In the genomic region with DNA sequence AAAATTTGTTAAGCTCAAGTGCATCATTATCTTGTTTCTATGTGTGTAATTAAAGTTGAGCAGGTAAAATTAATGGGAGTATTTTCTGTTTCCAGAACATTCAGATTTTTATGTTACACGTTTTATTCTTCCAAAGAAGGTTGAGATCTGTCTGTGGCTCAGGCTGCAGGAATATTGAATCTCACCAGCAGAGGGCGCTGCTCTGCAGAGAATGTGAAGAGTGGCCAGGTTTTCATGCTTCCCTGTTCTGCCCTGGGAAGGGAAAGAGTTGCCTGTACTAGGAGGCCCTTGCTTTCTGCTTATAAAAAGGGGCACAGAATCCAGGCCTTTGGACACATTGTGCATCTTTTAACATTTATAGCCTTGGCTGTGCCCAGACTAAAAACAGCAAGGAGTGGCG, we compare ENCODE assay signal across 8 mouse cellular contexts.
DNase-seq lines count a peak whose midpoint lies in the region; ATAC-seq lines count a peak whose summit lies in the region.

No protein-coding gene starts in this region.

- no peaks in the 10 kb centered on the region for H3K27me3 ChIP-seq in liver, embryonic 11.5 days (replicated peaks; ENCODE audit: control insufficient read depth, insufficient read depth, low read length)

- no peak for ATAC-seq in liver, embryonic 11.5 days (replicated peaks; ENCODE audit: low FRiP score)

- no peak overlapping the region for H3K4me2 ChIP-seq in liver, embryonic 11.5 days

- 38% methylated on average over 3 of the region's 3 CpGs for WGBS in liver, embryonic 11.5 days

- H3K4me3 ChIP-seq in liver, embryonic 11.5 days (ENCODE audit: low read depth, low read length), result no peak overlapping the region

- H3K36me3 ChIP-seq in liver, embryonic 11.5 days (ENCODE audit: control insufficient read depth, insufficient read depth, low read length), result no peaks in the 10 kb centered on the region; the same call in none of the 2 replicates

- H3K9ac ChIP-seq in liver, embryonic 11.5 days (ENCODE audit: low read depth, low read length), result no peak overlapping the region

- no peaks in the 10 kb centered on the region for H3K4me1 ChIP-seq in liver, embryonic 11.5 days (replicated peaks; ENCODE audit: control insufficient read depth, insufficient read depth, low read length)

- intact Hi-C loops in gastrocnemius, postnatal 14 days (cut with DNase I; ENCODE audit: low total_unique reads), result loop anchor here (2.0 kb wide), 1 partner anchor 151 kb away; no protein-coding TSS in a partner anchor

- H3K9me3 ChIP-seq in liver, embryonic 11.5 days (ENCODE audit: control insufficient read depth, low read length), result no peaks in the 10 kb centered on the region

- no peak overlapping the region for H3K27ac ChIP-seq in liver, embryonic 11.5 days (ENCODE audit: low read depth, low read length)

- DNase-seq in CD4-positive, CD25-positive, alpha-beta regulatory T cell, adult 2 months (ENCODE audit: low read depth, low spot score), result peak; percentile 88
- peak; percentile 93 for DNase-seq in adipocyte (ENCODE audit: low spot score)
- peak; percentile 85 to 88 for DNase-seq in cerebellum, postnatal 4 days (ENCODE audit: low spot score in 2 of 2)
- DNase-seq in gastrocnemius, postnatal 14 days, result peak; percentile 75
- DNase-seq in kidney, postnatal 10 days, result peak; percentile 93
- peak; percentile 75 for DNase-seq in liver, embryonic 11.5 days (ENCODE audit: low spot score)
- DNase-seq in retina, embryonic 14.5 days (ENCODE audit: low spot score), result peak; percentile 93
- peak; percentile 60 to 71 for DNase-seq in thymus, postnatal 36 days
